Mouse (Mus musculus): ENCODE measurements at regions not wholly inside any gene's neighbourhood (a gene's known extent, or its start where the extent isn't known, plus 50 kb on each side); places are given as distances from the start of the nearest gene placed in this dataset.

DNA sequence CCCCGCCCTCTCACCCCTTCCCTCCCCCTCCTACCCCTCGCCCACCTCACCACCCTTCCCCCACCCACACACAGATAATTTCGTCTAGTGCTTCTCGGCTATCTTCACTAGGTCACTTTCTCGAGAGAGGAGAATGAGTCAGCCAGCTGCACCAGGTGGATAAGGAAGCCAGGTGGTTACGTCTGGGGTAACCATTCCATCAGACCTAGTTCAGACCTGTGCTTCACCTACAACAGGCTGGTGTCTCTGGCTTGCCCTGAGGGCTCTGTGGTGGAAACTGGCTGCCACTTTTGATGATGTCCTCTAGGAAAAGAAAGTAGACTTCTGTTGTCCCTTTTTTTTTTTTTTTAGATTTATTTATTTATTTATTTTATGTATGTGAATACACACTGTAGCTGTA lies 151.5 kb upstream of the Arid2 start:
- TF ChIP-seq EP300 (optimal IDR thresholded peaks at IDR 0.05) (no peak), CTCF (IDR thresholded peaks at IDR 0.05; ENCODE audit: low read depth) (no peak)

Data from stomach, postnatal 0 days (tissue).